In genomic region chr14:120042187-120042820, GRCm38 (mm10) we compare ENCODE assay signal across 36 mouse cellular contexts. TPM values are rescaled to one million over a fixed set of nuclear protein-coding genes. Genes with fewer than 3 reads are reported as not detected.
DNase-seq lines count a peak whose midpoint lies in the region; ATAC-seq lines count a peak whose summit lies in the region.
"Had no signal": no experiment of that assay in that cellular context is flagged by ENCODE, and none has a peak within 500 bp of the region (broad histone marks: within the 10 kb centered on the region; RNA-seq: fewer than 3 reads in every experiment).

Gene Oxgr1 (minus strand): TSS chr14:120042435.

- no peak within 1 kb of the TSS for H3K9ac ChIP-seq in kidney, embryonic 14.5 days (ENCODE audit: low read depth, low read length)
- H3K9ac ChIP-seq in limb, embryonic 15.5 days = no peak within 1 kb of the TSS
- H3K9ac ChIP-seq: embryonic facial prominence, embryonic 13.5 days; hindbrain, embryonic 12.5 days; intestine, embryonic 15.5 days; midbrain, embryonic 12.5 days; neural tube, embryonic 12.5 days had no signal

- no peaks in the 10 kb centered on the region for H3K27me3 ChIP-seq in kidney, embryonic 14.5 days (ENCODE audit: control insufficient read depth, insufficient read depth, low read length)
- no peaks in the 10 kb centered on the region for H3K27me3 ChIP-seq in limb, embryonic 15.5 days
- H3K27me3 ChIP-seq: embryonic facial prominence, embryonic 13.5 days; hindbrain, embryonic 12.5 days; intestine, embryonic 15.5 days; megakaryocyte, embryonic 14.5 days; midbrain, embryonic 12.5 days; neural tube, embryonic 12.5 days had no signal

- H3K4me2 ChIP-seq in kidney, embryonic 14.5 days (replicated peaks; ENCODE audit: low read depth, low read length) = no peak within 1 kb of the TSS
- H3K4me2 ChIP-seq in limb, embryonic 15.5 days = peak within 1 kb of the TSS; percentile 31
- H3K4me2 ChIP-seq: embryonic facial prominence, embryonic 13.5 days; heart, embryonic 11.5 days; hindbrain, embryonic 12.5 days; intestine, embryonic 15.5 days; liver, embryonic 11.5 days; midbrain, embryonic 12.5 days; neural tube, embryonic 12.5 days had no signal

- H3K4me3 ChIP-seq in kidney, embryonic 14.5 days (ENCODE audit: low read length) = no peak within 1 kb of the TSS
- H3K4me3 ChIP-seq in limb, embryonic 15.5 days = peak within 1 kb of the TSS; percentile 10; the same call in 1 of the 2 replicates
- H3K4me3 ChIP-seq: embryonic facial prominence, embryonic 13.5 days; erythroblast, embryonic 14.5 days; hindbrain, embryonic 12.5 days; intestine, embryonic 15.5 days; left cerebral cortex, adult 2 months; megakaryocyte, embryonic 14.5 days; midbrain, embryonic 12.5 days; myocyte; neural tube, embryonic 12.5 days had no signal

- DNase-seq in kidney, adult 11 months = peak; percentile 65
- DNase-seq in kidney, adult 9 months = peak; percentile 66
- peak; percentile 52 to 77 for DNase-seq in kidney, postnatal 25 days
- no peak for DNase-seq in lung, adult 18-20 months
- DNase-seq in frontal cortex, postnatal 25 days (ENCODE audit: low spot score in 2 of 2) = no peak
- DNase-seq in urinary bladder, postnatal 25 days (ENCODE audit: low spot score) = no peak
- DNase-seq: adrenal gland, postnatal 14 days; cerebellum, adult 11-12 months; cerebellum, adult 9-11 months; embryo, embryonic 11 days; gastrocnemius, postnatal 25 days; heart, adult 18-20 months; heart, postnatal 36 days; right cerebral cortex, postnatal 4 days; thymus, postnatal 4 days had no signal

- WGBS in kidney, embryonic 14.5 days = 82% methylated on average over 17 of the region's 17 CpGs
- WGBS in limb, embryonic 15.5 days = 43% methylated on average over 17 of the region's 17 CpGs

- no peaks in the 10 kb centered on the region for H3K36me3 ChIP-seq in kidney, embryonic 14.5 days (ENCODE audit: control insufficient read depth, insufficient read depth, low read length)
- H3K36me3 ChIP-seq in limb, embryonic 15.5 days = no peaks in the 10 kb centered on the region
- H3K36me3 ChIP-seq: embryonic facial prominence, embryonic 13.5 days; G1E; hindbrain, embryonic 12.5 days; intestine, embryonic 15.5 days; midbrain, embryonic 12.5 days; neural tube, embryonic 12.5 days had no signal

- no peaks in the 10 kb centered on the region for H3K4me1 ChIP-seq in kidney, embryonic 14.5 days (ENCODE audit: control insufficient read depth, insufficient read depth, low read length)
- H3K4me1 ChIP-seq in limb, embryonic 15.5 days = peaks cover 4% of the 10 kb centered on the region; the same call in 1 of the 2 replicates
- H3K4me1 ChIP-seq: embryonic facial prominence, embryonic 13.5 days; hindbrain, embryonic 12.5 days; intestine, embryonic 15.5 days; megakaryocyte, embryonic 14.5 days; midbrain, embryonic 12.5 days; neural tube, embryonic 12.5 days had no signal

- no peak for ATAC-seq in kidney, embryonic 14.5 days (ENCODE audit: low FRiP score, low TSS enrichment)
- no peak for ATAC-seq in limb, embryonic 15.5 days (ENCODE audit: insufficient number of reproducible peaks, low FRiP score, low TSS enrichment, low read depth)
- ATAC-seq: forebrain, embryonic 16.5 days; hindbrain, postnatal 0 days; intestine, embryonic 15.5 days; lung, postnatal 0 days had no signal

- peaks cover 4% of the 10 kb centered on the region for H3K9me3 ChIP-seq in kidney, embryonic 14.5 days (ENCODE audit: control insufficient read depth, low read length)
- H3K9me3 ChIP-seq in limb, embryonic 15.5 days = no peaks in the 10 kb centered on the region
- H3K9me3 ChIP-seq: embryonic facial prominence, embryonic 13.5 days; hindbrain, embryonic 12.5 days; intestine, embryonic 15.5 days; midbrain, embryonic 12.5 days; neural tube, embryonic 12.5 days had no signal

- no peak within 1 kb of the TSS for H3K27ac ChIP-seq in kidney, embryonic 14.5 days (ENCODE audit: low read depth, low read length)
- no peak within 1 kb of the TSS; the same call in 1 of the 2 replicates for H3K27ac ChIP-seq in limb, embryonic 15.5 days
- H3K27ac ChIP-seq: embryonic facial prominence, embryonic 13.5 days; hindbrain, embryonic 12.5 days; hindbrain, postnatal 0 days; intestine, embryonic 15.5 days; left cerebral cortex, adult 2 months; midbrain, embryonic 12.5 days; neural tube, embryonic 12.5 days had no signal

RNA-seq across cellular contexts. Expression of gene Oxgr1, which starts in this region (rescaled TPM):
- polyA plus RNA-seq in kidney, embryonic 14.5 days (2014; fragmentation: Nextera tagmentation; extraction: Ambion mirVana) = 0.20 and 0.66 TPM in 2 replicates
- 0.06 and 0.08 TPM in 2 replicates for polyA plus RNA-seq in limb, embryonic 15.5 days (2015; fragmentation: Nextera tagmentation; extraction: Ambion mirVana)
- polyA plus RNA-seq: embryonic facial prominence, embryonic 13.5 days; erythroblast, embryonic 14.5 days; forebrain, embryonic 11.5 days; G1E; heart, embryonic 11.5 days; hindbrain, embryonic 12.5 days; hindbrain, postnatal 0 days; liver, embryonic 11.5 days; liver, embryonic 16.5 days; lung, postnatal 0 days; midbrain, embryonic 12.5 days; myocyte; neural tube, embryonic 12.5 days; spleen, adult 2 months; thymus, postnatal 0 days had no signal

Comparison
In these comparisons a context has a peak if more than half of its experiments do, and no peak if none do; other contexts are left out.
1. DNase-seq: peak in kidney, adult 11 months (single experiment), kidney, adult 9 months (single experiment) and kidney, postnatal 25 days (2 of 2); none in lung, adult 18-20 months (0 of 2), frontal cortex, postnatal 25 days (0 of 2) and urinary bladder, postnatal 25 days (single experiment).